Mouse (Mus musculus) thymus, postnatal 14 days (tissue): Measurements from ENCODE around the gene Reep6.

Source experiments
- DNase-seq: peaks from one replicate; pipeline ENCODE4 v3.0.0; 2021

The Reep6 gene

GRCm38 (mm10) chr10:80356001-80356682 lies 26.4 kb downstream of the Reep6 start, which contains the start of gene Plk5:
Plk5 (plus strand) TSS chr10:80356459.
- DNase-seq, result no peak

DNA sequence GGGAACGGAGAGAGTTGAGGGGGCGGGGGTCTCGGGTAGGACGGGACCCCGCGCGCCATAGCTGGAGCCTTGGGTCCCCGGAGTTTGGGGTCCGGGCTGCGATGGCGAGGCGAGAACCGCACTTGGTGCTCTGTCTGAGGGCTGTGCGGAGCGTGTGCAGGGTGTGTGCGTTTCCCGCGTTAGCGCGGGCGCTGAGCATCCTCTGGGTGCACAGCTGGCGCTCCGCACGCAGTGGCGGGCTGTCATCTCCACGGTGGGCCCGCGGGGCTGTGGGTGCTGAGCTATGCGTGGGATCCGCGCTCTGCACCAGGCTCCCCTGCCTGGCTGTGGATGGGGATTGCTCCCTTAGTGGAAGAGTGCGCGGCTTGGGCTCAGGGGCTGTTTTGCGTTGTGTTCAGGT lies 27.0 kb downstream of the Reep6 start:
- DNase-seq, result no peak

DNA sequence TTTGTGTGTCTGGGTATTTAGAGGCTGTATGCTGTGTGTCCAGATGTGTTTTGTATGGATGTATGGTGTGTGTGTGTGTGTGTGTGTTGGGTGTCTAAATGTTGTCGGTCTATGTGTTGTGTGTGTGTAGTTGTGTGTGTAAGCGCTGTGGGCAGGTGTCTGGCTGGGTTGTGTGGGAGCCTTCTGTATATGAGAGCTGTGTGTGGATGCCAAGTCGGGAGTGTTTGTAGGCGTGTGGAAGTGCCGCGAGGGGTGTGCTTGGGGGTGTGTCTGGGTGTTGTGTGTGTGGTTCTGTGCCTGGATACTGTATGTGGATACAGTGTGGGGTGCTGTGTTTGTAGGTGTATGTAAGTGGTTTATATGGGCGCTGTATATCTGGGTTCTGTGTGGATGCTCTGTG lies 27.6 kb downstream of the Reep6 start:
- DNase-seq, result no peak

DNA sequence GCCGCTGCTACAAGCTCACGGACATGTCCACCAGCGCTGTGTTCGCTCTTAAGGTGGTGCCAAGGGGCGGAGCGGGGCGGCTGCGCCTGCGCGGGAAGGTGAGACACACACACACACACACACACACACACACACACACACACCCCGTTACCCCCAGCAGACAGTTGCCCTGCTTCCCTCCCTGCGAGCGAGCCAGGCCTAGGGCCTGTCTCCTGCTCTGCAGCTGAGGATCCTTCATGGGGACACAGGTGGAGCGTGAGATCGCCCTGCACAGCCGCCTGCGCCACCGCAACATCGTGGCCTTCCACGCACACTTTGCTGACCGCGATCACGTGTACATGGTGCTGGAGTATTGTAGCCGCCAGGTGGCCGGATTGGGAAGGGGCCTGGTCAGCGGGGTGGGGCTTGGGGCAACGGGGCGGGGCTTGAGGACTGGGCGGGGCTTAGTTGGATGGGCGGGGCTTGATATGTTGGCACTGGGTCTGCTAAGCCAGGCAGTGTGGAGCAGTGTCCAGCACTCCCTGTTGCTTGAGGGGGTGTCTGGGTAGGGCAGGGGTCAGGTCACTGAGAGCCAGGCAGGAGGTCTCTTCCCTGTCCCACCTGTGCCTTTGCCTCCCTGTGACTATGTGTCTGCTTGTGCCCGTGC lies 28.4 kb downstream of the Reep6 start:
- no peak for DNase-seq

GRCm38 (mm10) chr10:80363734-80364133 lies 34.0 kb downstream of the Reep6 start:
- no peak for DNase-seq

- no peak for DNase-seq
Measured at GRCm38 (mm10) chr10:80365736-80366135, 36.0 kb downstream of the Reep6 start.

DNA sequence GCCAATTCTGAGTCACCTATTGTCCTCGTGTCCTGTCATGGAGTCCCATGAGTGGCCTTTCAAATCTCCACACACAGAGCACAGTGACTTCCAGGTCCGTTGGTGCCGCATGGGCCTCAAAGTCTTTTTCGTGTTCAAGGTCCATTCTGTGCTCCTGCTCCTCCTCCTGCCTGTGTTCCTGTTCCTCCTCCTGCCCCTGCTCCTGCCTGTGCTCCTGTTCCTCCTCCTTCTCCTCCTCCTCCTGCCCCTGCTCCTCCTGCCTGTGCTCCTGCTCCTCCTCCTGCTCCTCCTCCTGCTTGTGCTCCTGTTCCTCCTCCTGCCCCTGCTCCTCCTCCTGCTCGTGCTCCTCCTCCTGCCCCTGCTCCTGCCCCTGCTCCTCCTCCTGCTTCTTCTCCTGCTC lies 38.2 kb downstream of the Reep6 start:
- DNase-seq, result no peak

DNA sequence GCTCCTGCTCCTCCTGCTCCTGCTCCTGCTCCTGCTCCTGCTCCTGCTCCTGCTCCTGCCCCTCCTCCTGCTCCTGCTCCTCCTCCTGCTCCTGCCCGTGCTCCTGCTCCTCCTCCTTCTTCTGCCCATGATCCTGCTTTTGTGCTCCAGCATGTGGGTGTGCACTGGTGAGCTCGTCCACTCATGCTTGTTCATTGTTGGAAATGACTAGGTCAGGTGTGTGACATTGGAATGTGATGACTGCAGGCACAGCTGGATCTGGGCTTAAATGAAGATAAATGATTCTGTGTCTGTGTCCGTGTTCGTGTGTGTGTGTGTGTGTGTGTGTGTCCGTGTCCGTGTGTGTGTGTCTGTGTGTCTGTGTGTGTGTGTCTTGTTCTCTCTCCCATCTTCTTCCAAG lies 38.6 kb downstream of the Reep6 start:
- no peak for DNase-seq

DNA sequence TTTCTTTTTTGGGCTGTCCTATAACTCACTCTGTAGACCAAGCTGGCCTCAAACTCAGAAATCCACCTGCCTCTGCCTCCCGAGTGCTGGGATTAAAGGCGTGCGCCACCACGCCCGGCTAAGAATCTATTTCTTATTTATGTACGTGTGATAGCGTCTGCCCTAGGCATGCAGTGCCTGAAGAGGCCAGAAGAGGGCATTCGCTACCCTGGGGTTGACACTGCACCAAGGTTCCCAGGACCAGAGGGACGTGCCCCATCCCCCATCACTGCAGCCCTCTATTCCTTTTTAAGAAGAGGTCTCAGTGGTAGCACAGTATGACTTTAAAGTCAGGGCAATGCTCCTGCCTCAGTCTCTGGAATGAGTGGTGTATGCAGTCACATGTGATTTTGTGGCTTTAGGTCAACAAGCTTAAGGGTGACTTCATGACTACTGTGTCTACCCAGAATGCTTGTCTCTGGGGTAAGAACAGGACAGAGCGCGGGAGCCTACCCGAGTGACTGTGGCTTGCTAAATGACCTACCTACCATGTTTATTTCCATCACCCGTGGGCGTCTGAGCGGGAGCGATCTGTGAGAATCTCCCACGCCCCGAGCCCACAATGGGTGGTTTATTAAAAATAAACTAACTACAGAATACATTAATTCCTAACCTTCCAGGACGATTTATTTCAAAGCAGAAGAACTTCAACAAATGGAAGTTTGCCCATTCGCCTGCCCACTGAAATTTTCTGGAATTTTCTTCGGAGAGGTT lies 40.4 kb downstream of the Reep6 start:
- peak; percentile 63 for DNase-seq

- peak; percentile 87 for DNase-seq
Measured at GRCm38 (mm10) chr10:80371411-80371966, 41.7 kb downstream of the Reep6 start.

- DNase-seq, result no peak
Measured at GRCm38 (mm10) chr10:80371983-80372382, 42.2 kb downstream of the Reep6 start.

DNA sequence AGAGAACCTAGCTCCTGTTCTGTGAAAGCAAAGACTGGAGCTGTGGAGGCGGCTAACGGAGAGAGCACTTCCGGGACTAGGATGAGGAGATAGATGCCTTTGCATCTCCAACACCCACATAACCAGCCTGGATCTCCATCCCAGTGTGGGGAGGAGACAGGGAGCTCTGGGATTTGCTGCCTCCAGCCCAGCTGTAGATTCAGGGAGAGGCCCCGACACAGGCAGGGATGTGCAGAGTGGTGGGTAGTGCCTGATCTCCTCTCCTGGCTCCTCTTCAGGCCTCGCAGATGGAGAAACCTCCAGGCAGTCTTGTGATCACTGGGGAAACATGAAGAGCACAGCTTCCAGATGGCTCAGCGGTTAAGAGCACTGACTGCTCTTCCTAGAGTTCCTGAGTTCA lies 43.0 kb downstream of the Reep6 start:
- no peak for DNase-seq

DNA sequence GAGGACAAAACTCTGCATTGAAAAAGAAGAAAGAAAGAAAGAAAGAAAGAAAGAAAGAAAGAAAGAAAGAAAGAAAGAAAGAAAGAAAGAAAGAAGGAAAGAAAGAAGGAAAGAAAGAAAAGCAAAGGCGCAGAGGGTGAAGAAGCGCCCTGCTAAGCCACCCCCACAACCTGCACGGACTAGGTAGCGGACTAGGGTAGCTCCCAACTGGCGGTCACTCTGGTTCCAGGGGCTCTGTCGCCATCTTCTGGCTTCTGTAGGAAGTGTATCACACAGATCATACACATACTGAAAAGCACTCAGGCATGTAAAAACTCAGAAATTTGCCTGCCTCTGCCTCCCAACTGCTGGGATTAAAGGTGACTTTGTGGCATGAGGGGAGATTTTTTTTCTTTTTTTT lies 44.3 kb downstream of the Reep6 start:
- peak; percentile 82 for DNase-seq

- DNase-seq, result peak; percentile 95
Measured at GRCm38 (mm10) chr10:80376160-80376559, 46.4 kb downstream of the Reep6 start.

DNA sequence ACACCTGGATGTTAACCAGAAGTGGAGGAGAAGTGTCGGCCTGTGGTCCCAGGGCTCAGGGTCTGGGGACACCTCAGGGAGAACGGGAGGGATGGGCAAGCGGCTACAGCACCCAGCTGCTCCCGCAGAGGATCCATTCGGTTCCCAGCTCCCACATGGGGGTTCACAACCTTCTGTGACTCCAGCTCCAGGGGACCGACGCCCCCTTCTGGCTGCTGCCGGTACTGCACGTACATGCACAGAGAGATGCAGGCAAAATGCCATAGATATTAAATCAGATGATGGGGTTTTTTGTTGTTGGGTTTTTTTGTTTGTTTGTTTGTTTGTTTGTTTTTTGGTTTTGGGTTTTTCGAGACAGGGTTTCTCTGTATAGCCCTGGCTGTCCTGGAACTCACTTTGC lies 48.0 kb downstream of the Reep6 start:
- DNase-seq, result peak; percentile 50

DNA sequence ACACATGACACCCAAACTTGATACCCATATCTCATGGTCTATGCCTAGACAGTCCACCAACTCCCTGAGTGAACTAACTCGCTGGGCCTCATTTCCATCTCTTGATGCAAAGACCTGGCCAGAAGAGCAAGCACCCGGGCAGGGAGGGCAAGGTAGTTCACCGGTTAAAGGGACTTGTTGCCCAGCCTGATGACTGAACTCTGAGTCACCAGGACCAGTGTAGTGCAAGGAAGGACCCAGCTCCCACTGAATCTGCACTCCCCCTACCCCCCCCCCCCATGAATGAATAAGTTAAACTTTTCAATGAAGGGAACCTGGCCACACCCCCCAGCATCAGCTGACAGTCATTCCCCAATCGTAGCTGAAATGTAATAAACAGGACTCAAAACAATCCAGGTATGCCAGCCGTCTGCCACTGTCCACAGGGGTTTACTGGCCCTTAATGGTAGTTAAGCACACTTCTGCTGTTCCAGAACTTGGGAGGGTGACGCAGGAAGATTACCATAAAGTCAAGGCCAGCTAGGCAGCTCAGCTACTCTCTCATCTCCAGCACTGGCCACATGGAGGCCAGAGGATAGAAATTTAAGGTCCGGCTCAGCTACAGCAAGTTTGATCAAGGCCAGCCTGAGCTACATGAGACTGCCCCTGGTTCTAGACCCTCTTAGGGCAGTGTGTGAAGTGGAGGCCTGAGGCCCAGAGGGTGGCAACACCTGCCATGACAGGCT lies 53.0 kb downstream of the Reep6 start:
- no peak for DNase-seq

DNA sequence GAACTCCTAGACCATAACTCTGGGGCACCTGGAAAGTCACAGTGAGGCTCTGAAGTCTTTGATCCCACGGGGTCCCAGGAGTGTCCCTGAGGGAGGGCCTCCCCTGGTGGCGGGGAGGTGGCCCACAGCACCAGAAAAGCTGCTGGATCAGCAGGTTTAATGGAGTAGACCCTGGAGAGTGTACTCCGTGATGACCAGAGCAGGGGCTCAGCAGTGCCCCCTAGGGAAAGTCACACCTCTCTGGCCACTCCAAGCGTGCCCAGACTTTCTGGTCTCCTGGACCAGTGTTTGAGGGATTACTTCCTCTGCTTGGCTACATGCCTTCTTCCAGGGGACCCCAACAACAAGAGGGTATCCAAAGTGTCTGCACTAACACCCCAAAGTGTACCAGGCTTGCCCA lies 53.7 kb downstream of the Reep6 start:
- DNase-seq, result no peak

GRCm38 (mm10) chr10:80384115-80384639 lies 54.4 kb downstream of the Reep6 start:
- DNase-seq, result no peak

DNA sequence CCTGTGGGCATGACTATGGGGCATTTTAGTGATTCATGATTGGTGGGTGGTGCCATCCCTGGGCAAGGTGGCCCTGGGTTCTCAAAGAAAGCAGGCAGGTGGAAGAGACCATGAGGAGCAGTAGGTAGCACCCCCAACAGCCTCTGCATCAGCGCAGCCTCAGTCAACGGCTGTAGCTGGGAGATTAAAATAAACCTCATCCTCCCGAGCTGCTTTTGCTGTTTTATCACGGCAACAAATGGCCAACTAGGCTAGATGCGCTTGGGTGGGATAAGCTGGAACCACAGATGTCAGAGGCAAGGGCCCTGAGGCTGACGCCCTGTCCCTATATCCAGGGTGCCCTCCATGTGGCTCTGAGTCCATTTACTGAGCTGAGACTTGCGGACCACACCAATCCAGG lies 55.0 kb downstream of the Reep6 start:
- DNase-seq, result no peak

GRCm38 (mm10) chr10:80385310-80385709 lies 55.6 kb downstream of the Reep6 start:
- DNase-seq, result no peak
